Comparison of ENCODE assay signal across 10 mouse cellular contexts in genomic region chr19:21053597-21054544, GRCm38 (mm10).
DNase-seq lines count a peak whose midpoint lies in the region; ATAC-seq lines count a peak whose summit lies in the region.
"Had no signal": no experiment of that assay in that cellular context is flagged by ENCODE, and none has a peak within 500 bp of the region (broad histone marks: within the 10 kb centered on the region; RNA-seq: fewer than 3 reads in every experiment).

No protein-coding gene starts in this region.

- no peaks in the 10 kb centered on the region for H3K9me3 ChIP-seq in forebrain, embryonic 12.5 days
- H3K9me3 ChIP-seq in neural tube, embryonic 13.5 days: no peaks in the 10 kb centered on the region
- no peaks in the 10 kb centered on the region for H3K9me3 ChIP-seq in kidney, embryonic 16.5 days (ENCODE audit: low read length)

- H3K27me3 ChIP-seq in forebrain, embryonic 12.5 days: no peaks in the 10 kb centered on the region
- no peaks in the 10 kb centered on the region for H3K27me3 ChIP-seq in neural tube, embryonic 13.5 days
- H3K27me3 ChIP-seq in kidney, embryonic 16.5 days (ENCODE audit: insufficient read depth, low read length): no peaks in the 10 kb centered on the region
- H3K27me3 ChIP-seq: Patski had no signal

- H3K4me2 ChIP-seq in forebrain, embryonic 12.5 days: no peak overlapping the region
- no peak overlapping the region for H3K4me2 ChIP-seq in neural tube, embryonic 13.5 days
- H3K4me2 ChIP-seq in kidney, embryonic 16.5 days (replicated peaks; ENCODE audit: low read depth, low read length): no peak overlapping the region

- no peak overlapping the region for H3K4me3 ChIP-seq in forebrain, embryonic 12.5 days (replicated peaks)
- H3K4me3 ChIP-seq in neural tube, embryonic 13.5 days: no peak overlapping the region
- H3K4me3 ChIP-seq in kidney, embryonic 16.5 days (ENCODE audit: low read length): no peak overlapping the region

- no peaks in the 10 kb centered on the region for H3K36me3 ChIP-seq in forebrain, embryonic 12.5 days (replicated peaks)
- no peaks in the 10 kb centered on the region for H3K36me3 ChIP-seq in neural tube, embryonic 13.5 days
- no peaks in the 10 kb centered on the region for H3K36me3 ChIP-seq in kidney, embryonic 16.5 days (ENCODE audit: insufficient read depth, low read length)

- no peaks in the 10 kb centered on the region for H3K4me1 ChIP-seq in forebrain, embryonic 12.5 days
- no peaks in the 10 kb centered on the region for H3K4me1 ChIP-seq in neural tube, embryonic 13.5 days (replicated peaks)
- H3K4me1 ChIP-seq in kidney, embryonic 16.5 days (ENCODE audit: insufficient read depth, low read length): 0 out of 2 replicates have a peak, but pooled peaks cover 5% of the 10 kb centered on the region

- WGBS in forebrain, embryonic 12.5 days: 83% methylated on average over 11 of the region's 11 CpGs
- WGBS in neural tube, embryonic 13.5 days: 73% methylated on average over 11 of the region's 11 CpGs
- WGBS in kidney, embryonic 16.5 days: 85% methylated on average over 11 of the region's 11 CpGs

- peak; percentile 26 for DNase-seq in layer of hippocampus, adult 11-12 months (ENCODE audit: low spot score)
- DNase-seq in layer of hippocampus, adult 9-10 months (ENCODE audit: low spot score): no peak
- peak; percentile 30 to 56 for DNase-seq in layer of hippocampus, postnatal 14 days (ENCODE audit: low spot score in 2 of 2)
- DNase-seq in right cerebral cortex, postnatal 14 days: no peak
- DNase-seq in B cell, adult 2 months: no peak

- no peak overlapping the region for H3K9ac ChIP-seq in forebrain, embryonic 12.5 days
- H3K9ac ChIP-seq in neural tube, embryonic 13.5 days: no peak overlapping the region
- H3K9ac ChIP-seq in kidney, embryonic 16.5 days (replicated peaks; ENCODE audit: low read length): no peak overlapping the region

- peak; percentile 61; the same call in 1 of the 2 replicates for ATAC-seq in forebrain, embryonic 12.5 days (ENCODE audit: low FRiP score)
- peak; percentile 93 for ATAC-seq in neural tube, embryonic 13.5 days (ENCODE audit: low read depth)
- ATAC-seq in kidney, embryonic 16.5 days (ENCODE audit: low FRiP score, low TSS enrichment): no peak
- ATAC-seq: Patski had no signal

- no peak overlapping the region for H3K27ac ChIP-seq in forebrain, embryonic 12.5 days
- H3K27ac ChIP-seq in neural tube, embryonic 13.5 days (replicated peaks): no peak overlapping the region
- no peak overlapping the region for H3K27ac ChIP-seq in kidney, embryonic 16.5 days (ENCODE audit: low read length)
- H3K27ac ChIP-seq: stomach, postnatal 0 days had no signal

Comparison
In these comparisons a context has a peak if more than half of its experiments do, and no peak if none do; other contexts are left out.
1. DNase-seq: peak in layer of hippocampus, adult 11-12 months (single experiment) and layer of hippocampus, postnatal 14 days (2 of 2); none in layer of hippocampus, adult 9-10 months (single experiment), right cerebral cortex, postnatal 14 days (single experiment) and B cell, adult 2 months (0 of 2).